Mouse (Mus musculus): Measurements from ENCODE around the gene Adarb2. TPM values are rescaled to one million over a fixed set of nuclear protein-coding genes. Genes with fewer than 3 reads are reported as not detected.

Adarb2 gene
- polyA plus RNA-seq, 1 experiment from 2014 or later, result 0.18 TPM

DNA sequence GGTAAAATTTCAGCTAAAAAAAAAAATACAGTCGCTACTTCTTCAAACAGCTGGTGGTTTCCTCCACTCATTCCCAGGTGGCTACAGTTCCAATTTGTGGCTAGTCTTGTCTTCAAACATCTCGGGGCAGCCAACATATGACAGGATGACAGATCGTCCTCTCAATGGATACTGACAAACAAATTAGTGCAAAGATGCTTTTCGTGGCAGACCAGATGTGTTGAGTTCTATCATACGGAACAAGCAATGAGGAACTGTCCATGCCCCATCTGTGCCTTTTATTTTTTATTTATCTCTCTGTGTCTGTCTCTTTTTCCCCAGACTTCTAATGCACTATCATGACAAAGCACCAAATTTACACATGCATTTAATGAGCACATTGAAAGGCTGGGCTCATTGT lies 316.5 kb downstream of the Adarb2 start:
- no peak for DNase-seq (ENCODE audit: low spot score)
- H3K4me2 ChIP-seq (replicated peaks; ENCODE audit: low read depth), result no peak overlapping the region
- 75% methylated on average over 5 of the region's 5 CpGs for WGBS
- H3K27me3 ChIP-seq (ENCODE audit: control insufficient read depth, insufficient read depth, low read length), result no peaks in the 10 kb centered on the region
- no peak overlapping the region for H3K4me3 ChIP-seq (ENCODE audit: low read depth, low read length)
- no peaks in the 10 kb centered on the region for H3K9me3 ChIP-seq (ENCODE audit: control insufficient read depth, low read length)
- no peaks in the 10 kb centered on the region for H3K4me1 ChIP-seq (replicated peaks; ENCODE audit: control insufficient read depth, insufficient read depth)
- ATAC-seq (ENCODE audit: low FRiP score, low TSS enrichment), result no peak
- no peak for TF ChIP-seq EP300 (optimal IDR thresholded peaks at IDR 0.05)
- no peak overlapping the region for H3K9ac ChIP-seq (ENCODE audit: low read length)
- no peaks in the 10 kb centered on the region for H3K36me3 ChIP-seq (ENCODE audit: control insufficient read depth, insufficient read depth, low read length)
- no peak overlapping the region for H3K27ac ChIP-seq (replicated peaks)

DNA sequence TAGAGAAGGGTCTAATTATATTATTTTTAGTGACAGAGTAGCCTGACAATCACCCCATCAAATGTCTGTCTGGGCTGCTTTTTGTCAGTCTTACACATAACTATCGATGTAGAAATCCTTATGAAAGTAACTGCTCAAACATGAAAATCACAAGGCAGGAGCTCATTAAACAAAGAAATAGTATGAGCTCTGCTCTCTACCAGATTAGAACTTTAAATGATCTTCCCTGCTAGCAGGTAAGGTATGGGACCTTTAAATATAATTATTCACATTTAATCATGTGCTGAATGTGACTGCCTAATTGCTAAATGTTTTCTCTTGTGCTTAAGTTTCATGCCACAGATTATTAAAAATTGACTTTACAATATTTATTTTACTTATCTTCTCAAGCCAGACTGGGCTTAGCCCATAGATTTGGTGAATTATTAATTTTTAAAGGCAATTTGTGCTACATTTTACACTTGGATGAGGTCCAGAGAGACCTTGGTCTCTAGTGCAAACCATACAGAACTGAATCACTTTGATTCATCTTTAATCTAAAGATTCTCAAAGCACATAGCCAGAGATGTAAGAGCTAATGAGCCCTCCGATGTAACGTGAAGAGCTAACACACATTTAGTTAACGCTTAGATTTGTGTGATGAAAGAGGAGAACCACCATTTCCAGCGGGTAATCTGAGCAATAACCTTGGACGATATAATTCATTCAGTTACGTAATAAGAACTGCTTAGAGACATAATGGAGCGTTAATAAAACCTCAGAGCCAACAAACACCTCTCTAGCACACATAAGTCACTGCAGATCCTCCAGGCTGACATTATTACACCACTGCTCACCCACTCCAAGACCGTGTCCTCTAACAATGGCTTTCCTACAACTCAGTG lies 323.3 kb downstream of the Adarb2 start:
- Histone ChIP-seq H3K4me2 (replicated peaks; ENCODE audit: low read depth) (no peak overlapping the region), H3K9me3 (ENCODE audit: control insufficient read depth, low read length) (no peaks in the 10 kb centered on the region), H3K27ac (replicated peaks) (no peak overlapping the region), H3K9ac (ENCODE audit: low read length) (no peak overlapping the region), H3K27me3 (ENCODE audit: control insufficient read depth, insufficient read depth, low read length) (no peaks in the 10 kb centered on the region), H3K4me1 (replicated peaks; ENCODE audit: control insufficient read depth, insufficient read depth) (no peaks in the 10 kb centered on the region), H3K36me3 (ENCODE audit: control insufficient read depth, insufficient read depth, low read length) (no peaks in the 10 kb centered on the region), H3K4me3 (ENCODE audit: low read depth, low read length) (no peak overlapping the region)
- TF ChIP-seq CTCF (IDR thresholded peaks at IDR 0.05; ENCODE audit: low read depth) (no peak), EP300 (optimal IDR thresholded peaks at IDR 0.05) (no peak)
- 40% methylated on average over 9 of the region's 9 CpGs for WGBS
- DNase-seq (ENCODE audit: low spot score) (no peak), ATAC-seq (ENCODE audit: low FRiP score, low TSS enrichment) (no peak)

DNA sequence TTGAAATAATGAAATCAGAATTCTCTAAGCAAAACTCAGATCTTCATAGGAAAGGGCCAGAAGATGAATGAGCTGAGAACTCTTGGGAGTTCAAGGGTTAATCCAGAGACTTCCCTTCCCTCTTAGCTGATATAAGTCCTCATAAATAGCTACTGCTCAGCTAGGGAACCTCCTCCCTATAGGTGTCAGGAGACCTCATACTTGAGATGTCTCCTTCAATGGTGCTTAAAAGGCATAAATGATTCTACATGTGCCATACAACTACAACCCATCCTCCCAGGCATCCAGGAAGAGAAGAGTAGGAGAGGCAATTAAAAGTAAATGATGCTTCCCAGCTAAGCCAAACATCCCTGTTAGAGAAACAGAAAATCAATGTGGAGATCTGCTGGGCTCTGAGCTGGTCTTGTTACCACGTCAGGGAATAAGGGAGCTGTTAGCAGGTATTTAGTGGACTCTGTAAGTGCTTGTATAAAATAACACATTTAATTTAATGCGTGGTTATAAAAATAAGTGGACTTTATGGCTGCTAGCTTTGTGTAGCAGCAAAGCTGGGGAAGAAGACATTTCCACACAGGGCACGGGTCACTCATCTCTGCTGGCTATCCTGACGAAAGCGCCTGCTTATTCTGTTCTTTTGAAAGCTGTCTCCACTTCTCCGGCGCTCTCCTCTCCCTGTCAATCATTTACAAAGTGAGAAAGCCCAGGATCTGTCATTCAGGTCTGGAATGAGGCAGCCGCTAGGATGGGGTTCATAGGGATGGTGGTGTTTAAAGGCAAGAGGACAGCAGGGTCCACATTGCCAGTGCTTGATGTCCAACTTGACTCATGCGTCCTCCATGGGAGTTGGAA lies 331.8 kb downstream of the Adarb2 start:
- no peak overlapping the region for H3K4me2 ChIP-seq (replicated peaks; ENCODE audit: low read depth)
- DNase-seq (ENCODE audit: low spot score) (no peak), ATAC-seq (ENCODE audit: low FRiP score, low TSS enrichment) (no peak)
- 86% methylated on average over 9 of the region's 9 CpGs for WGBS
- no peak overlapping the region for H3K9ac ChIP-seq (ENCODE audit: low read length)
- H3K9me3 ChIP-seq (ENCODE audit: control insufficient read depth, low read length), result no peaks in the 10 kb centered on the region
- TF ChIP-seq CTCF (IDR thresholded peaks at IDR 0.05; ENCODE audit: low read depth) (no peak), EP300 (optimal IDR thresholded peaks at IDR 0.05) (no peak)
- no peaks in the 10 kb centered on the region for H3K36me3 ChIP-seq (ENCODE audit: control insufficient read depth, insufficient read depth, low read length)
- no peak overlapping the region for H3K27ac ChIP-seq (replicated peaks)
- H3K4me1 ChIP-seq (replicated peaks; ENCODE audit: control insufficient read depth, insufficient read depth), result no peaks in the 10 kb centered on the region
- no peaks in the 10 kb centered on the region for H3K27me3 ChIP-seq (ENCODE audit: control insufficient read depth, insufficient read depth, low read length)
- no peak overlapping the region for H3K4me3 ChIP-seq (ENCODE audit: low read depth, low read length)

GRCm38 (mm10) chr13:8538481-8538880 lies 335.8 kb downstream of the Adarb2 start:
- H3K4me3 ChIP-seq (ENCODE audit: low read depth, low read length), result no peak overlapping the region
- no peaks in the 10 kb centered on the region for H3K27me3 ChIP-seq (ENCODE audit: control insufficient read depth, insufficient read depth, low read length)
- no peak overlapping the region for H3K9ac ChIP-seq (ENCODE audit: low read length)
- no peak overlapping the region for H3K4me2 ChIP-seq (replicated peaks; ENCODE audit: low read depth)
- H3K4me1 ChIP-seq (replicated peaks; ENCODE audit: control insufficient read depth, insufficient read depth), result no peaks in the 10 kb centered on the region
- ATAC-seq (ENCODE audit: low FRiP score, low TSS enrichment) (no peak), DNase-seq (ENCODE audit: low spot score) (no peak)
- H3K27ac ChIP-seq (replicated peaks), result no peak overlapping the region
- TF ChIP-seq CTCF (IDR thresholded peaks at IDR 0.05; ENCODE audit: low read depth), result no peak
- TF ChIP-seq EP300 (optimal IDR thresholded peaks at IDR 0.05), result no peak
- 83% methylated on average over 2 of the region's 2 CpGs for WGBS
- H3K36me3 ChIP-seq (ENCODE audit: control insufficient read depth, insufficient read depth, low read length), result no peaks in the 10 kb centered on the region
- no peaks in the 10 kb centered on the region for H3K9me3 ChIP-seq (ENCODE audit: control insufficient read depth, low read length)

DNA sequence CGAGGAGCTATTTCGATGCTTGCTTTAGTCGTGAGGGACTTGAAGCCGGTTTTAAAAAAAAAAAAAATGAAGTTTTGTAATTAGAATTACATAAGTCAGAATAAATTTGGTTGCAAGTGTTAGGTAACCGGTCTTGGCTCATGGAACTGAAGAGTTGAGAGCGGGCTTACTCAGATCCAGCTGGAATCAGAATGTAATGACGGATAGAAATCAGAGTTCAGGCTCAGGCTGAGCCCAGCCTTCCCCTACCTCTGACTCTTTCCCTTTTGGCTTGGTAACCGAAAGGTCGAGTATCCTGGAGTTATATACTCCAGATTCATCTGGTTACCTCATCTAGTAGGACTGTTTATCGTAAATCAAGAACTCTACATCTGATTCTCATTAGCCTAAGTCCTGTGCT lies 336.2 kb downstream of the Adarb2 start:
- Histone ChIP-seq H3K9ac (ENCODE audit: low read length) (no peak overlapping the region), H3K27ac (replicated peaks) (no peak overlapping the region), H3K27me3 (ENCODE audit: control insufficient read depth, insufficient read depth, low read length) (no peaks in the 10 kb centered on the region), H3K4me2 (replicated peaks; ENCODE audit: low read depth) (no peak overlapping the region), H3K4me1 (replicated peaks; ENCODE audit: control insufficient read depth, insufficient read depth) (no peaks in the 10 kb centered on the region), H3K4me3 (ENCODE audit: low read depth, low read length) (no peak overlapping the region), H3K36me3 (ENCODE audit: control insufficient read depth, insufficient read depth, low read length) (no peaks in the 10 kb centered on the region), H3K9me3 (ENCODE audit: control insufficient read depth, low read length) (no peaks in the 10 kb centered on the region)
- WGBS, result 86% methylated on average over 10 of the region's 10 CpGs
- TF ChIP-seq CTCF (IDR thresholded peaks at IDR 0.05; ENCODE audit: low read depth) (no peak), EP300 (optimal IDR thresholded peaks at IDR 0.05) (no peak)
- ATAC-seq (ENCODE audit: low FRiP score, low TSS enrichment) (no peak), DNase-seq (ENCODE audit: low spot score) (no peak)

GRCm38 (mm10) chr13:8542684-8543083 lies 340.0 kb downstream of the Adarb2 start:
- Histone ChIP-seq H3K27me3 (ENCODE audit: control insufficient read depth, insufficient read depth, low read length) (no peaks in the 10 kb centered on the region), H3K4me2 (replicated peaks; ENCODE audit: low read depth) (no peak overlapping the region), H3K4me1 (replicated peaks; ENCODE audit: control insufficient read depth, insufficient read depth) (no peaks in the 10 kb centered on the region), H3K27ac (replicated peaks) (no peak overlapping the region), H3K4me3 (ENCODE audit: low read depth, low read length) (no peak overlapping the region), H3K9ac (ENCODE audit: low read length) (no peak overlapping the region), H3K9me3 (ENCODE audit: control insufficient read depth, low read length) (no peaks in the 10 kb centered on the region), H3K36me3 (ENCODE audit: control insufficient read depth, insufficient read depth, low read length) (no peaks in the 10 kb centered on the region)
- TF ChIP-seq CTCF (IDR thresholded peaks at IDR 0.05; ENCODE audit: low read depth), result no peak
- TF ChIP-seq EP300 (optimal IDR thresholded peaks at IDR 0.05), result no peak
- WGBS, result 83% methylated on average over 2 of the region's 2 CpGs
- no peak for DNase-seq (ENCODE audit: low spot score)
- no peak for ATAC-seq (ENCODE audit: low FRiP score, low TSS enrichment)
